Mouse (Mus musculus): Measurements from ENCODE around the gene Nfkbil1. TPM values are rescaled to one million over a fixed set of nuclear protein-coding genes. Genes with fewer than 3 reads are reported as not detected.
A peak's percentile ranks its signal among the peaks of the same experiment; 100 is the strongest.

The Nfkbil1 gene
- 2.3 and 3.7 TPM in 2 replicates for polyA plus RNA-seq (2014; fragmentation: Nextera tagmentation; extraction: Ambion mirVana)

DNA sequence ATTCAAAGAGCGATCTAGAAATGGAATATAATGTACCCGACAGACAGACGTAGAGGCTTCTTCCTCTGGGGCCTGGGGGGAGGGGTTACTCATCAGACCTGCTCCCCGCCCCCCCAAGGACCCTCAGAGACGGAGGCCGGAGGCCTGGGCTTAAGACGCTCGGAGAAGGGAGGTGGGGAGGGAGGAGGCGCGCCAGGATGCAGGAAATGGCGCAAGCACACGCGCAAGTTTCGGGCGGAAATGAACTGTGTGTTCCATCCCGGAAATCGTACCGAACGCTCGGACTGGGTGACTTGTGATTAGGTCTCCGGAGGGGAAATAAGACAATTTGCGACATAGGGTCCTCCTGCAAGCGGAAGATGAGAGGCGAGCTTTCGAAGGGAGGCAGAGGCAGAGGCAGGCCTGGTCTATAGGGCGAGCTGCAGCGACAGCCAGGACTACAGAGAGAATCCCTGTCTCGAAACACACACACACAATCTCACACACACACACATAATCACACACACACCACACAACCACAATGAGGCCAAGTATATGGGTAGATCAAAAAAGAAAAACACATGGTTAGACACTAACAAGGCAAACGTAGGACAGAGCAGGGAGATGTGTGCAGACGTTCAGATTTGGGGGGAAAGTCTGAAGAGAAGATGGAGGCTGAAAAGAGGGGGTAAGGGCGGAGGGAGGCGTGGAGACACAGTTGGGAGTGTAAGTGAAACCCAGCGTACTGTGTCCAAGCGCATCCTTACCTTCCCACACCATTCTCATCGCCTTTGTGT, at the start of gene Nfkbil1:
Gene Nfkbil1 (minus strand): TSS at position 179 of the 776 bp plus-strand sequence.
- peak; percentile 91 for DNase-seq (ENCODE audit: low spot score)
- no peaks in the 10 kb centered on the region for H3K36me3 ChIP-seq (ENCODE audit: control insufficient read depth, insufficient read depth, low read length)
- under 1% methylated on average over 35 of the region's 35 CpGs for WGBS

DNA sequence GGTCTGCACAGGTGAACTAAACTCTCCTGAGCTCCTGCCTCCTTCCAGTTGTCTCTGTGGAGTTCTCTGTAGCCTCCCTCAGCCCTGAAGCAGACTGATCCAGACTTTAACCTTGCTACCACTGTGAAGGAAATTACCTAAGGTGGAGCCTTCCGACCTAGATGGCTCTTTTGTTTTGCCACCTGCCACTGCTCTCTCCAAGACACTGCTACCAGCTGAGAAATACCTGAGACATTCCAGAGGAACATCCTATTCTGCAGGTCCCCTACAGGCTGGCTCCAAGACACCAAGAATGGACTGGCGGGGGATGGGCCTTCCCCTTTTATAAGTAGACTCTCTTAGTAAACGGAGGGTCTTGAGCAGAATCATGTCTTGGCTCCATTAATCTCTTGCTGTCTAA, 44.7 kb upstream of the Nfkbil1 start:
- Histone ChIP-seq H3K36me3 (ENCODE audit: control insufficient read depth, insufficient read depth, low read length) (no peaks in the 10 kb centered on the region), H3K27ac (ENCODE audit: low read depth, low read length) (no peak overlapping the region), H3K4me2 (replicated peaks; ENCODE audit: low read depth, low read length) (no peak overlapping the region), H3K9ac (ENCODE audit: low read depth, low read length) (no peak overlapping the region), H3K9me3 (ENCODE audit: control insufficient read depth, low read length) (no peaks in the 10 kb centered on the region), H3K4me3 (ENCODE audit: low read depth, low read length) (no peak overlapping the region), H3K4me1 (replicated peaks; ENCODE audit: control insufficient read depth, insufficient read depth, low read length) (no peaks in the 10 kb centered on the region), H3K27me3 (ENCODE audit: control insufficient read depth, insufficient read depth, low read length) (peaks cover 10% of the 10 kb centered on the region)
- 72% methylated on average over 3 of the region's 3 CpGs for WGBS
- no peak for DNase-seq (ENCODE audit: low spot score)
- no peak for ATAC-seq (ENCODE audit: low FRiP score)

More for the DNA sequence above, at the start of gene Nfkbil1:
- Histone ChIP-seq H3K4me3 (ENCODE audit: low read depth, low read length) (peak within 1 kb of the TSS; percentile 46), H3K9me3 (ENCODE audit: control insufficient read depth, low read length) (no peaks in the 10 kb centered on the region), H3K4me2 (replicated peaks; ENCODE audit: low read depth, low read length) (peak within 1 kb of the TSS; percentile 79), H3K27ac (ENCODE audit: low read depth, low read length) (peak within 1 kb of the TSS; percentile 86), H3K27me3 (ENCODE audit: control insufficient read depth, insufficient read depth, low read length) (no peaks in the 10 kb centered on the region), H3K4me1 (replicated peaks; ENCODE audit: control insufficient read depth, insufficient read depth, low read length) (peaks cover 6% of the 10 kb centered on the region), H3K9ac (ENCODE audit: low read depth, low read length) (peak within 1 kb of the TSS; percentile 87)
- ATAC-seq (ENCODE audit: low FRiP score), result peak; percentile 83

DNA sequence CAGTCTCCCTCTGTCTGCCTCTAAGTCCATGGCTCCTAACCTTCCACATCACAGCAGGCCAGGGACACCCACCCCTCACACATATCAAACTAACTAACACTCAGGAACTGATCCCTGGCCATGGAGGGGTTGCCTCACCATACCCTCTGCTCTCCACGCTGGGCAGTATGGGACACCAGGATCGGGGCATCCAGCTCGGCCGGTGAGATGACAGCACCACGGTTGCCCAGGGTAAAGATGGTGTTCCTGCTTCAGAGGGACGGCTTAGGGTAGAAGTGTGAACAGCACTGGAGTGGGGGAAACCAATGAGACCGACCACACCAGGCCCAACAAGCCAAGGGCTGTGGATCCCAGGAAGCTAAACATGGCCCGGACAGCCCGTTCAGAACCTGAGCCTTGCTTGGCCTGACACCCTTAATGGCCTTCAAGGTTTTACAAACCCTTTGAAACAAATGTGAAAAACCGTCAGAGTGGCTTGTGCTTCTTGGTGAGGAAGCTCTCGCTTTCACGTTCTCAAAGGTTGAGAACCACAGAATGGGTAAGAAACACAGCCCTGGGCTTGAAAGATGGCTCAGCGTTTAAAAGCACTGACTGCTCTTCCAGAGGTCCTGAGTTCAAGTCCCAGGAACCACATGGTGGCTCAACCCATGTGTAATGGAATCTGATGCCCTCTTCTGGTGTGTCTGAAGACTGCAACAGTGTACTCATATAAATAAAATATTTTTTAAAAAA, 43.5 kb upstream of the Nfkbil1 start:
- Histone ChIP-seq H3K27me3 (ENCODE audit: control insufficient read depth, insufficient read depth, low read length) (peaks cover 10% of the 10 kb centered on the region), H3K9me3 (ENCODE audit: control insufficient read depth, low read length) (no peaks in the 10 kb centered on the region), H3K4me1 (replicated peaks; ENCODE audit: control insufficient read depth, insufficient read depth, low read length) (no peaks in the 10 kb centered on the region), H3K9ac (ENCODE audit: low read depth, low read length) (no peak overlapping the region), H3K4me2 (replicated peaks; ENCODE audit: low read depth, low read length) (no peak overlapping the region), H3K36me3 (ENCODE audit: control insufficient read depth, insufficient read depth, low read length) (no peaks in the 10 kb centered on the region), H3K27ac (ENCODE audit: low read depth, low read length) (no peak overlapping the region), H3K4me3 (ENCODE audit: low read depth, low read length) (no peak overlapping the region)
- ATAC-seq (ENCODE audit: low FRiP score) (no peak), DNase-seq (ENCODE audit: low spot score) (no peak)
- WGBS, result 91% methylated on average over 13 of the region's 13 CpGs

DNA sequence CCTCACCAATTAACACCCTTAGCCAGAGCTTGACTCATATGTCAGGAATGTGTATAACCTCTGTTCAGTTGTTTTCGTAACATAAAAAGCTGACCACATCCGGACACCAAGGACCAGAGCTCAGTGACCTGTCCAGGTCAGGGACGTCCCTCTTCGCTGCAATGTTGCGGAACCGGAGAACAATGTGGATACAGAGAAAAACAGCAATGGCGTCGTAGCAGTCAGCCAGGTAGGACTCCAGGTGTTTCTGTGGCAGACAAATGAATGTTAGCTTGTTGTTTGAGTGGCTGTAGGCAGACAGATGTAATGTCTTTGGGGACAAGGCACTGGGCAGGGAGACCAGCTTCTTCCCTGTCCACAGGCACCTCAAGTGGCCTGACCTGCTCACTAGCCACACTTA, 42.5 kb upstream of the Nfkbil1 start:
- Histone ChIP-seq H3K9me3 (ENCODE audit: control insufficient read depth, low read length) (no peaks in the 10 kb centered on the region), H3K4me1 (replicated peaks; ENCODE audit: control insufficient read depth, insufficient read depth, low read length) (no peaks in the 10 kb centered on the region), H3K9ac (ENCODE audit: low read depth, low read length) (no peak overlapping the region), H3K36me3 (ENCODE audit: control insufficient read depth, insufficient read depth, low read length) (no peaks in the 10 kb centered on the region), H3K27me3 (ENCODE audit: control insufficient read depth, insufficient read depth, low read length) (peaks cover 10% of the 10 kb centered on the region), H3K27ac (ENCODE audit: low read depth, low read length) (no peak overlapping the region), H3K4me3 (ENCODE audit: low read depth, low read length) (no peak overlapping the region), H3K4me2 (replicated peaks; ENCODE audit: low read depth, low read length) (no peak overlapping the region)
- ATAC-seq (ENCODE audit: low FRiP score) (no peak), DNase-seq (ENCODE audit: low spot score) (no peak)
- 87% methylated on average over 8 of the region's 8 CpGs for WGBS

DNA sequence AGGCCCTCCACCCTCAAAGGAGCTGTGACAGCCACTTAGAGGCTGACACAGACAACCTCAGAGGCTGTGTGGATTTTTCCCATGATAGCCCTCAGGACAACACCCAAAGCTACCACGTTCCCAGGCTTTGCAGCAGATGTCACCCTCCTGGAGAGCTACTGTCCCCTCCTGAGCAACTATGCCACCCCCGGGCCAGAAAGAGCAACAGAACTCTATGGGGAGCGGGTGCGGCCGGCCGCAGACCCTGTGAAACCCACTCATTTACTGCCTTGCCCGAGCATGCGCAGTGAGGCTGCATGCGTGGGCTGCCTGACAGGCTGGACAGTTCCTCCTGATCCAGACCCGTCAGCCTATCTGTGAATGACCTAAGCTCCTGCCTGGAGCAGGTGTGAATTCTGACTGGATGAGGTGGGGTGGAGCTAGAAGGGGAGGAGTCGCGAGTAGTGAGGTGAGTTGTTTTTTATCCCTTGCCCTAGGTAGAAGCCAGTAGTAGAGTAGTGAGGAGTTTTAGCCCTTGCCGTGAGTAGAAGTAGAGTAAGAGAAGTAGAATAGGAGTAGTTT, 40.8 kb upstream of the Nfkbil1 start:
- Histone ChIP-seq H3K27ac (ENCODE audit: low read depth, low read length) (no peak overlapping the region), H3K36me3 (ENCODE audit: control insufficient read depth, insufficient read depth, low read length) (no peaks in the 10 kb centered on the region), H3K27me3 (ENCODE audit: control insufficient read depth, insufficient read depth, low read length) (peaks cover 10% of the 10 kb centered on the region), H3K4me3 (ENCODE audit: low read depth, low read length) (no peak overlapping the region), H3K4me1 (replicated peaks; ENCODE audit: control insufficient read depth, insufficient read depth, low read length) (no peaks in the 10 kb centered on the region), H3K4me2 (replicated peaks; ENCODE audit: low read depth, low read length) (no peak overlapping the region), H3K9me3 (ENCODE audit: control insufficient read depth, low read length) (no peaks in the 10 kb centered on the region), H3K9ac (ENCODE audit: low read depth, low read length) (no peak overlapping the region)
- DNase-seq (ENCODE audit: low spot score) (no peak), ATAC-seq (ENCODE audit: low FRiP score) (no peak)
- WGBS, result 31% methylated on average over 13 of the region's 13 CpGs

DNA sequence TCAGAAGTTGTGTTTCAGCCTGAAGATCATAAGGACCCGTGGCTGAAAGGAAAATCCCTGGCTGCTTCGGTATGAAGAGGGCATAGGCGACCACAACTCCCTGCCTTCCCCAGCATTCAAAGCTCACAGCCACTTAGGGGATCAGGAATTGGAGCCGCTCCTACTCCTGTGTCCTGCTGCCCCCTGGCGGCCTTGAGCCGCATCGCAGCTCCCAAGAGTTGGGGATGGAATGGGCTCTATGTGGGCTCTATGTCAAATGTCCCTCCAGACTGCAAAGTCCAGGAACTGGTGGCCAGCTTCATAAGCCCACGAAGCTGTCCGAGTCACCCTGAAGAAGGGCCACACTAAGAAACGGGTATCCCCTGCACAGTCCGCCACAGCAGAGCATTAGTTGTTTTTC, 39.2 kb upstream of the Nfkbil1 start:
- Histone ChIP-seq H3K27ac (ENCODE audit: low read depth, low read length) (no peak overlapping the region), H3K4me3 (ENCODE audit: low read depth, low read length) (no peak overlapping the region), H3K36me3 (ENCODE audit: control insufficient read depth, insufficient read depth, low read length) (no peaks in the 10 kb centered on the region), H3K4me2 (replicated peaks; ENCODE audit: low read depth, low read length) (no peak overlapping the region), H3K27me3 (ENCODE audit: control insufficient read depth, insufficient read depth, low read length) (peaks cover 10% of the 10 kb centered on the region), H3K9ac (ENCODE audit: low read depth, low read length) (no peak overlapping the region), H3K4me1 (replicated peaks; ENCODE audit: control insufficient read depth, insufficient read depth, low read length) (no peaks in the 10 kb centered on the region), H3K9me3 (ENCODE audit: control insufficient read depth, low read length) (no peaks in the 10 kb centered on the region)
- peak; percentile 92 for DNase-seq (ENCODE audit: low spot score)
- WGBS, result 5% methylated on average over 11 of the region's 11 CpGs
- ATAC-seq (ENCODE audit: low FRiP score), result 0 out of 2 replicates have a peak, but pooled peaks have one; percentile 25

DNA sequence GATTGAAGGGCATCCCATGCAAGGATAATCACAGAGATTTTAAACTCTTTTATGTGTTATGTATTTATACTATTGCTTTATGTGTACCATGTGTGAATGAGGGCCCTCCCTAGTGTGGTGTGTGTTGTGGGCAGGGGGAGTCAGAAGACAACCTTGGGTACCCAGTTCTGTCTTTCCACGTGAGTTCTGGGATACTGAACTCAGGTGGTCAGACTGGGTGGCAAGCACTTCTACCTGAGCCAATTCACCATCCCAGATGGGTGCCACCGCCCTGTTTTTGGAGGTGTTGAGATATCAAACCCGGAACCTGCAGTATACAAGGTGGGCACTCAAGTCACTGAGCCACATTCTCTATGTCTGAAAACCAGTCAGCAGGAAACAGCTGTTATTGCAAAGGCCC, 36.7 kb upstream of the Nfkbil1 start:
- no peak overlapping the region for H3K9ac ChIP-seq (ENCODE audit: low read depth, low read length)
- no peak overlapping the region for H3K4me2 ChIP-seq (replicated peaks; ENCODE audit: low read depth, low read length)
- WGBS, result 69% methylated on average over 3 of the region's 3 CpGs
- H3K4me3 ChIP-seq (ENCODE audit: low read depth, low read length), result no peak overlapping the region
- no peaks in the 10 kb centered on the region for H3K36me3 ChIP-seq (ENCODE audit: control insufficient read depth, insufficient read depth, low read length)
- ATAC-seq (ENCODE audit: low FRiP score) (no peak), DNase-seq (ENCODE audit: low spot score) (no peak)
- peaks cover 10% of the 10 kb centered on the region for H3K27me3 ChIP-seq (ENCODE audit: control insufficient read depth, insufficient read depth, low read length)
- H3K9me3 ChIP-seq (ENCODE audit: control insufficient read depth, low read length), result no peaks in the 10 kb centered on the region
- no peak overlapping the region for H3K27ac ChIP-seq (ENCODE audit: low read depth, low read length)
- H3K4me1 ChIP-seq (replicated peaks; ENCODE audit: control insufficient read depth, insufficient read depth, low read length), result no peaks in the 10 kb centered on the region

DNA sequence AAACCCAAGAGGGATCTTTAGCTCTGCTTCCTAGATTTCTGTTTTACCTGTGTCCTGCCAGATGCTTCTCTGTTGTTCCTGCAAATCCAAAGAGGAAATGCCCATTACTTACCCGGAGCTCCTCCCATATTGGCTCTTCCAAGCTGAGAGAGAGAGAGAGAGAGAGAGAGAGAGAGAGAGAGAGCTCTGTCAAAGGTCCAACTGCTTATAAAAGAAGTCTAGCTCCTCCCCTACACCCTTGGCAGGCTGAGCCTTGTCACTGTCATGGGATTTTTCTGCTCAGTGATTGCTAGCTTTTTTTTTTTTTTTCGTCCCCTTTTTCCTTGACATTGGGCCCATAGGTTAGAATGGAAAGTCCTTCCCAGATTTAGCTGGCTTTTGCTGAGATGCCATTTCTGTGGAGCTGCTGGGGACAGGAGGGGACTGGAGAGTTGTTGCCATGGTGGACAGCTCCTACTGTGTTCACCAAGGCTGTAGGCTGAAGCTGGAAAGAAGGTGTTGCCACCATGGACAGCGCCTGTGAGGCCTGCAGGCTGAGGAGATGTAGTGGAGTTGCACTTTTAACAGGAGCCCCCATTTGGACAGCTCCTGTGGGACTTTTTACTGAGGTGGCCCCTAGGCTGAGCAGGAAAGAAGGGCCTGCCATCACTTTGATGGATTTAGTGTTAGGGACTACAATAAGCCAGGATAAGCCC, 34.2 kb upstream of the Nfkbil1 start:
- H3K36me3 ChIP-seq (ENCODE audit: control insufficient read depth, insufficient read depth, low read length), result no peaks in the 10 kb centered on the region
- WGBS, result 29% methylated on average over 3 of the region's 3 CpGs
- no peak overlapping the region for H3K4me2 ChIP-seq (replicated peaks; ENCODE audit: low read depth, low read length)
- no peak for ATAC-seq (ENCODE audit: low FRiP score)
- H3K27ac ChIP-seq (ENCODE audit: low read depth, low read length), result no peak overlapping the region
- DNase-seq (ENCODE audit: low spot score), result peak; percentile 44
- no peaks in the 10 kb centered on the region for H3K4me1 ChIP-seq (replicated peaks; ENCODE audit: control insufficient read depth, insufficient read depth, low read length)
- no peak overlapping the region for H3K4me3 ChIP-seq (ENCODE audit: low read depth, low read length)
- no peak overlapping the region for H3K9ac ChIP-seq (ENCODE audit: low read depth, low read length)
- no peaks in the 10 kb centered on the region for H3K9me3 ChIP-seq (ENCODE audit: control insufficient read depth, low read length)
- no peaks in the 10 kb centered on the region for H3K27me3 ChIP-seq (ENCODE audit: control insufficient read depth, insufficient read depth, low read length)

Data from hindbrain, embryonic 11.5 days (tissue).